Mouse (Mus musculus) frontal cortex, postnatal 14 days (tissue): Measurements from ENCODE around the gene Nudc.
"Not testable (repeated sequence)": the region's sequence is repeated elsewhere in the genome, so short reads cannot be mapped to it uniquely, and the experiment has no call there.

Experiments
- DNase-seq, 2 experiments: peaks; one replicate each; pipeline ENCODE4 v3.0.0; 2022; ENCODE audit warnings: low spot score in 2 of 2

Gene Nudc

DNA sequence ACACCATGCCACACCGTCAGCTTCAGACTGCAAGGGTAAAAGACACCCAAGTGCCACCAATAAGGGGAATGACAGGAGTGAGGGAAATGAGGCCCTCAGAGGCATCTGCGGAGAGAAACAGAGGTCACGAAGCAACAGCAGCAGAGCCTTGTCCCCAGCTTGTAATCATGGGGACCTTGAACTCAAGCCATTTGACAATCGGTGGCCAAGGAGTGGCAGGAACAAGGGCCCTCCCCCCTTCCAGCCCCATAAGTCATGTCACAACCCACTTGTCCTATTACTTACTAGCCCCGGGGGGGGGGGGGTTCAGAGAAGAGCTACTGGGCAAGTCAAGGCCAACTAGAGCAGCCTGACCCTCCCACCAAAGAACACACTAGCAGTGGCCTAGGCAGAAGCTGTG lies 9.1 kb downstream of the Nudc start:
- no peak for DNase-seq

DNA sequence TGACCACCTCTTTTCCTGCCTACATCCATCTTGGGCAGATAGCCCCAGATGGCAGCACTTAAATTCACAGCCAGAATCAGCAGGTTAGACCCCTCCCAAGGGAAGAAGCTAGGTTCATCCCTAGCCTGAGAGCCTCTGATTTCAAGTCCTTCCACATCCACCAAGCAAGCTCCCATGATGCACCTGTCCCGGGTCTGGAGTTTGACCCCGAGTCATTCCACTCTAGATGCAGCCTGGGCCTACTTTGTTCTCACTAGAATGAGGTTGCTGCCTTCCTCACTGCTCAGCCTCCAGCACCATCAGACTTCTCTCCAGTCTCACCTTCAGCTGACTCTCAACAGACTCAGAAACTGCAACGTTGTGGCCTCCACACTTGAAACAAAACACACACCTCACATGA lies 9.7 kb downstream of the Nudc start:
- no peak for DNase-seq

DNA sequence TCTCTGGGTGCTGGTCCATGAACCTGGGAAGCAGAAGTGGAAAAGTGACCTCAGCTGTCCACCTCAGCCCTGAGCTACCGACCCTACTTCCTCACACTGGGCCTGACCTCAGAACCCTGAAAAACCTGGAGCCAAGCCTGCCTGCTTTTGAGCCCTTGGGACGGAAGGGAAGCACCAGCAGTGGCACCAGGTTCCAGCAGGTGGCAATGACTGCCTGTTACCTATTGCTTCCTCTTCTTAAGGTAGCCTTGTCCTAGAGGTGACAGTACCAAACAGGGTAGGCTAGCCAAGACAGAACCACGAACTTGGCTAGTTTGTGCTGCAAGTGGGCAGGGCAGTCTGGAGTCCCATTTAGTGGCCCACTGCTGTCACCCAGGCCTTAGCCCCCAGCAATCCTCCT lies 13.0 kb downstream of the Nudc start:
- no peak for DNase-seq

DNA sequence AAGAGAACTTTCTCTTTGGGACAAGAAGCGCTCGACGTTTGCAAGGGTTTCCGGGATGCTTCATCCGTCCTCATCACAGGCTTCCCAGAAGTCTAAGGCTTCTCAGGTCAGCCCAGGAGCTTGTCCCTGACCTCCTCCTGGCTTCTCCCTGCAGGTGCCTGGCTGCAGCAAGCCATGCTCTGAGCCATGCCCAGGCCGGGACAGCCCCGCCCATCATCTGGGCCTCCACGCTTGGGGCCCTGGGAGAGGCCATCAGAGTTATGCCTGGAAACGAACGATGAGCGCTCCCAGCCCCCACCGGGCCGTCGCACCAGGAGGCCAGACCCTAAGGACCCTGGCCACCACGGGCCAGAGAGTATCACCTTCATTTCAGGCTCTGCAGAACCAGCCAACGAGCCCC lies 18.0 kb downstream of the Nudc start:
- DNase-seq = no peak

- no peak for DNase-seq
Measured at GRCm38 (mm10) chr4:133521502-133521901, 24.3 kb downstream of the Nudc start.

DNA sequence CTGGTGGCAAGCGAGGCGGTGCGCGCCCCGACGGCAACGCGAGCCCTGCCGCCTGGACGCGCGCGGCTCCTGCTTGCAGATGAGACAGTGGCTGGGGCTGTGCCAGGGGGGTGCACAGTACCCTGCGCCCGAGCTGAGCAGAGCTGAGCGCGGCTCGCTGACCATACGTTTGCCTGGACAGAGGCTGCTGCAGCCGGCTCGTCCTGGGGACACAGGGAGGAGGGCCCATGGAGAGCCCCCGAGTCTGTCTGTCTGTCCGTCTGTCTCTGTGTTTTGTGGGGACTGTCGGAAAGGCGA lies 26.5 kb downstream of the Nudc start:
- no peak for DNase-seq

GRCm38 (mm10) chr4:133518601-133519368 lies 27.0 kb downstream of the Nudc start, which contains the start of gene Kdf1:
Gene Kdf1, plus strand, starts transcription at chr4:133518963.
- no peak for DNase-seq

DNA sequence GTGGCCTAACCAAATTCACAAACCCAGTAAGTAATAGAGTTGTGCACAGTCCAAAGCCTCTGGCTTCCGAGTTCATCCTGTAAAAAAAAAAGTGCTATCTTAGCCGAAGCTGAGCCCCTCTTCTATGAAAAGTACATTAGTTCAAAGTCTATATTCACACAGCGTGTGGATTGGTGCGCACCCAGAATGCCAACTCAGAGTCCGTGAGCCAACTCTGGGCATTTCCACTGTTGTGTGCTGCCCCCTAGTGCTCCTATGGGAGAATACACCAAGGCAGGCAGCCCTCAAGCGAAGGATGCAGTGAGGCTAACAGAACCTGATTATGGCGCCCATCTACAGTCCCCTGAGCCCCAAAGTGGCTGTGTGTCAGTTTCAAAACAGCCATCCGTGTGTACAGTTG lies 32.8 kb downstream of the Nudc start:
- DNase-seq = peak; percentile 49 to 77

DNA sequence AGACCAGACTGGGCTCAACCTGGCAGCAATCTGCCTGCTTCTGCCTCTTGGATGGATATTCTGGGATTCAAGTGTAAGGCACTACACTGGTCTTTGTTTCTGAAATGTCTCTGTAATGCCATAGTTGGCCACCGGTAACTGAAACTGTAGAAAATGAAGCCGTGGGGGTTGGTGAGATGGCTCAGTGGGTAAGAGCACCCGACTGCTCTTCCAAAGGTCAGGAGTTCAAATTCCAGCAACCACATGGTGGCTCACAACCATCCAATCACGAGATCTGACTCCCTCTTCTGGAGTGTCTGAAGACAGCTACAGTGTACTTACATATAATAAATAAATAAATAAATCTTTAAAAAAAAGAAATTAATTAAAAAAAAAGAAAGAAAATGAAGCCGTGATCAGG lies 33.3 kb downstream of the Nudc start:
- DNase-seq = not testable (repeated sequence)

GRCm38 (mm10) chr4:133511050-133511449 lies 34.7 kb downstream of the Nudc start:
- DNase-seq = no peak

DNA sequence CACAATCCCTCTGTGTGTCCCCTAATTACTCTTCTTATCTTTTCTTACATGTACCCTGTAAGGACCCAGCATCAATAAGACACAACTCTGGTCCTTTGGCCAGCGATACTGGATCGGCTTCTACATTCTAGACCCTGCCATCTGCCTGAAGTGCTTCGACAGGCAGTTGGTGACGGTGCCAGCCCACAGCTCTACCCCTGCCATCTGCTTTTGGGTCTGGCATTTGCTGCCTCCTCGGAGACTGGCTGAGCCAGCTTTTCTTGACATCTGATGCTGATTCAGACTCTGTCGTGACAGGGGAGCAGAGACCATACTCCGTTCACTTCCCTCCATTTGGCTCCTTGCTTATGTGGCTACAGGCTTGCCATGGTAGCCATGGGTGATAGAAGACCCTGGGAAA lies 36.8 kb downstream of the Nudc start:
- no peak for DNase-seq

- DNase-seq = no peak
Measured at GRCm38 (mm10) chr4:133506573-133506972, 39.2 kb downstream of the Nudc start.

- DNase-seq = no peak
Measured at GRCm38 (mm10) chr4:133504755-133505485, 40.9 kb downstream of the Nudc start.

DNA sequence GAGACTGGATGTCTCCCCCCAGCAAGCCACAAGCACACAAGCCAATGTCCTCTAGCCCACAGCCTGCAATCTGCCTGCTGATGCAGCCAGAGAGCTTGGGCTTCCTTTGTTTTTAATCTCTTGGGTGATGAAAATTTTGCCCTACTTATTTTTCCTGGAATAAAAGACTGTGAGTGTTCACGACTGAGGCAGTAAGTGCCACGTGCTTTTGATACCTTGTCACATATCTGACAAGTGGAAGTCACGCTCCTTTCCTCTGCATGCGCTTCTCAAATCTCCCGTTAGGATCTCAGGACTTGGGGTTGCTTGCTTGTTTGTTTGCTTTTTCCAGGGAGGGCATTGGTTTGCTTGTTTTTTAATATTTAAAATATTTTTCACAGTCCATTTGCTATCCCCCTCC lies 41.5 kb downstream of the Nudc start:
- DNase-seq = no peak

DNA sequence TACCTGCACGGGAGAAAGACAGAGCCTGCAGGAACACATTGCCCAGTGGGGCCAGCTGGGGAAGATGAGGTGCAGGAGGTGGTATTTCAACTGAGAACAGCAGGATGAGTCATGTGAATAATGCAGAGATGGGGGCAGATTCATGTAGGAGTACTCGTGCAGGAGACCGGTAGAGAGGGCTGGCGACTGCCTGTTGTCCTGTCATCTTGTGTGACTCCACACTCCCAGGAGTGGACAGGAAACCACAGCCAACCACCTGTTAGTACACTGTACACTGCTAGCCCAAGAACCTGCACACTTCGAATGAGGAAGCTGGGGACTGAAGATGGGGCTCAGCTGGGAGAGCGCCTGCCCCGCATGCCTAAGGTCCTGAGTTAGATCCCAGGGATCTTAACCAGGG lies 44.3 kb downstream of the Nudc start:
- DNase-seq = no peak

DNA sequence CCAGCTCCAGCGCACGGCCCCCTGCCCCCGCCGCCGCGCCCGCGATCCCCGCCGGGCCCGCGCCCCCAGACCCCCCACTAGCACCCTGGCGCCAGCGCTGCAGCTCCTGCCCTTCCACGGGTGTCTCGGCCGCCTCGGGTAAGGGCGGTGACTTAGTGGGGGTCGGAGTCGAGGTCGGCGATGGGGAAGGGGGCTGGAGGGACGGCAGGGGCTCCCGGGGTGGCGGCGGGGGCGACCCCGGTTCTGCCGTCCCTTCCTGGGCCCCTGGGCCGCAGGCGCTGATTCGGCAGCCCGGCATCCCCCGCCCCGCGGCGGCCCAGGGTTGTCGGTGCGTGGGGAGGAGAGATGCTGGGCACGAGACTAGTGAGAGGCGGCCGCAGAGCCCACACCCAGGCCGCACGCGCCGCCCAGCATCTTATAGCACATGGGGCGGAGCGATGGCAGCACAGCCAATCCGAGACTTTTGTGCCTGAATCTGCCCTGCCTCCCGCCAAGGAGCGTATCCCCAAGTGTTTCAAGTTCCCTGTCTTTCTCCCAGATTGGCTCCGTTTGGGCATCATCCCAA lies 47.6 kb downstream of the Nudc start, which contains the start of gene Trnp1:
Gene Trnp1 (minus strand): TSS at position 391 of the 565 bp plus-strand sequence.
- DNase-seq = peak; percentile 82 to 85

- no peak for DNase-seq
Measured at GRCm38 (mm10) chr4:133497461-133498159, 48.2 kb downstream of the Nudc start.

DNA sequence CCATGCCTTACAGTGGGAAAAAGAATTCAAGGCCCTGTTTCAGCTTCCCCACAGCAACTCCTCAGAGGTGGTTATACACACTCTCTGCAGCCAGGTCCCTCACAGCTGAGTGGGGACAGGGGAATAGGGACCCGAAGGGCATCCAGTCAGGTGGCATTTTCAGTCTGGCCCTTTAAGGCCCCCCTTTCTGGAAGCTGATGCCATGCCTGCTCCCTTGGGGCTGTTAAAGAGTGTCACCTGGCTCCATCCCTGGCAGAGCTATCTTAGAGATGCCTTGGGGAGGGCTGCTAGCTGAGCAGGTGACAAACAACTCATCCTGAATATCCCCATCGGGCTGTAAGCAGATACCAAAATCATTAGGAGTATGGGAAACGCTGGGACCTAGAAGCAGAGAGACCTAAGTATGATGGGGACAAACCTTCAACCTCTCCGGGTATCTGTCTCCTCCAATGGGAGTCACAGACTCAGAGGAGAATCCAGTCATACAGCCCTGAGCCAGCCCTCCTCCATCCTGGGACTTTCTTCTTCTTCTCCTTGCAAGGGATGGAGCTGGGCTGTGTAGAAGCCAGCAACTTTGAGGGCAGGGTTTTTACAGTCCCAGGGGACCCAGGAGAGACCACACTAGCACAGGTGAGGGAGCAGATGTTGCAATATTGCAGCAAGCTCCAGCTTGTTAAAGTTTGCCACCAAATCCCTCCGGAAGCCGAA lies 48.9 kb downstream of the Nudc start:
- no peak for DNase-seq

DNA sequence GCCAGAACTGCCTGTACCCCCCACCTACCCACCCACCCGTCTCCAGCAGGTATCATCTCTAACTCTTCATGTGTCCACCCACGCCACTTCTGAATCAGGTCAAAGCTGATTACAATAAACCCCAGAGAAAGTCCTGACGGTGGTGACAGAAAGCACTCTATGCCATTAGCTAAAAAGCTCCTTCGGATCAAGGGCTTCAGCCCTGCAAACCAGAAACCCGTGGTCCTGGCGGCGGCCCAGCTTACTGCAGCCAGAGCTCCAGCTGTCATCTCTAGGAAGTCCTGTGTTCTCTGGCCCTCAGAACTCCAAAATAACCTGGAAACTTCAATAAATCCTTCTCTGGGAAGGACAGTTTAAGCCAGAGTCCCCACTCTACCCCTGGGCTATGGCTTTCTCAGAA lies 50.1 kb downstream of the Nudc start:
- DNase-seq = no peak

GRCm38 (mm10) chr4:133494867-133495266 lies 50.9 kb downstream of the Nudc start:
- DNase-seq = no peak

DNA sequence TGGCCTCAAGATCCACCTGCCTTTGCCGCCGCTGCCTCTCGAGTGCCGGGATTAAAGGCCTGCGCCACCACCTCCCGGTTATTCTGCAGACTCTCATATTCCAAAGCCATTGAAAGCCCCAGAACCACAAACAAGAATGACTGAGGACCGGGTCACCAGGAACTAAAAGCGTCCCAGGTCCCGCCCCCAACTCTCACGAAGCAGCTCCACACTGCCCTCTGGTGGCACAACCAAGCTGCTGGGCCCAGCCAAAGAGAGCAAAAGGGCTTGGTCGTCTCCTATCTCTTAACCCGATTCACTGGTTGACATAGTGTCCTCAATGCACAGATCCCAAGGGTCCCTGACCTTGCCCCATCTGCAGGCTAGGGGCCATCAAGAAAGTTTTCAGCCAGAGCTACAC lies 51.4 kb downstream of the Nudc start:
- DNase-seq = peak in 1 of 2 experiments; percentile 80

GRCm38 (mm10) chr4:133493895-133494294 lies 51.9 kb downstream of the Nudc start:
- DNase-seq = no peak
